Mouse (Mus musculus) frontal cortex, postnatal 25 days (tissue): ENCODE results near the gene Ccser1.

ENCODE experiments used
- DNase-seq, 2 experiments: peaks; one replicate each; pipeline ENCODE4 v3.0.0; 2022; ENCODE audit warnings: low spot score in 2 of 2

The Ccser1 gene

DNA sequence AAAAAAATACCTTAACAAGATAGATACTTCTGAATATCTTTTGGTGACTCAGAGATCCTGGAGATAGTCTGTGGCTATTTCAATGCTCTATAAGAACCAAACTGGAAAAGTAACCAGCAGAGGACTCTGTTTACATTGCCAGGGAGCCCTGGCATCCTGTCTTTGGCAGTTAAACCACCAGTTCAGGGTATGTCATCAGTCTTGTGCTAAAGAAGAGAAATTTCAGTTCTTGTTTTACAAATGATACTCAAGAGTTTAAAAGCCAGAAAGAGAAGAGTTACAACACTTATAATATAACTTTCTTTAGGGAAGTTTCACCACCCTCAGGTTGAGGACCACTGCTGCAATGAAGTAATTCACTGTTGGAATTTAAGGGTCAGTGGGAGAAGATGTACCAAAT is 258.0 kb downstream of the Ccser1 start:
- DNase-seq = no peak

DNA sequence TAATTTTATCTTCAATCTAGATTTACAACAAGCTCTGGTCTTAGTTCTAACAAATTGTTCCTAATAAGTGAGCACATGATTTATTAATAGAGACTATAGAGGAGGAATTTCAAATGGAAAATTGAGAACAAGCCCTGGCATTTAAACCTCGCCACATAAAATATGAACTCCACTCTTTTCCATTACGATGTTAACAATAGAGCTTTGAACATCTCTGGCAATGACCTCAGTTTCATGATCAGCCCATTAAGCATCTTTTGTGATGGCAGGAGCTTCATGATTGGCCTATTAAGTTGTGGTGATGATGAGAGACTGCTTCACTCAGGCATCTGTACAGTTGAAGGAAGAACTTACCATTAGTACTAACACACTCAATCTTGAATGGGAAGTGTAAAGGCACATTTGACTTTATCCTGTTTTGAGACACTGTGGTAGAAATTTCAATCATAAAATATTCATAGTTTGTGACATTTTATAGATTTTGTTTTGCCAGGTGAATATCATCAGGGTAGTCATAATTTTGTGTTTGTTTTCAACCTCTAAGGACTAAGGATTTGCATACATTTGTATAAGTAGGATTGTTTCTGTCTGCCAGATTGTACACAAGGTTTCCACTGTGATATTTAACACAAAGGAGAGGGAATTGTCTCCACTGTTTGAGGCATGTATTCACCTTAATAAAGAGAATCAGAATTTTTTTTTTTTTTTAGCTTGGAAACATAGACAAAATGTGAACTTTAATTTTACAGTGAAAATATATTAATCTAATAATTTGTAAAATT is 291.4 kb downstream of the Ccser1 start:
- DNase-seq = no peak

DNA sequence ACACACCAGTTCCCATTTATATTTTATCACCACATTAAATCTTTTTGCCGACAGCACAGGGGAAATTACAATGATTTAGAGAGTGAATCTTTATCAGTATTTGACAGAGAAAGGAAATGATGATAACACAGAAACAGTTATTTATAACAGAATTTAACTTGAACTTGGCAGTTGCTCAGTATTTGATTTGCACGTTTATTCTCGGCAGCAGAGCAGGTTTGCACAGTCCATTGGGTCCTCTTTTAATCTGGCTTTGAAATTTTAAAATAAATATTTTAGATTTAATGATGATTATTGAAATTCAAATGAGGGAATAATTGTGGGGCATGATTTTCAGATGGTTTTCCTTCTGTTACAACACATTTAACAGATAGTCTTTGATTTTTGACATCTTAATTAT is 305.2 kb downstream of the Ccser1 start:
- no peak for DNase-seq

DNA sequence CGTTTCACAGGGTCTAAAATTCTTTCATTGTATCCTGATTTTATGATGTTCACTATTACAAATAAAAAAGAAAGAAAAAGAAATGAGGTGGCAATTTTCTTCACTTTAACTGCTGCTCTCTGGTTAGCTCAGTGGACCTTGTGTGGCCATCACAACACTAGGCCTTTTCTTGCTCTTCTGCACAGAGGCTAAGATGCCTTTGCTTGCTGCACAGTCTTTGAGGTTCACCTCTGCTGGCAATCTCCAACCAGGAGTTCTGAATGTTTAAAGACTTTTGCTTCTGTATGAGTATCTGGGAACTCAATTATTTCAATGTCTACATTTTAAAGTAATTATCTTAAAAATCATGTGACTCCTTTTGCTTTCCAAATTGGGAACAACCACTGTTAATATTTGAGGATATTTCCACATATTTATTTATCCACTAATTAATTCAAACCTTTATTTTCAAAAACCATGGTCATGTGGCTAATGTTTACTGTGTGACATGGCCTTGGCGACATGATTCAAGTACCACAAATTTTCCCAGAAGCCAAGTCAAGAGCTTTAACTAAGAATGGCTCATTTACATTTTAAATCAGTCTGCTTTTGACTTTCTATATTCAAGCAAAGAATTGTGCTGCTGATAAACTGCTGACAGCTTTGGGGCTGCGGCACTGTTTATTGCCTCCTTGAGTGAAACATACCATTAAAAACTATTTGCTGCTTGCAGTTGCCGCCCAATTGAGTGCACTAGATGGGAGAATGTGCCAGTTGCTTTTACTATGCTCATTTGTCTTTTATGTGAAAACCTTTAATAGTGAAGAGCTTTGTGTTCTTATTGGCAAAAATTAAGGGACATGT is 312.1 kb downstream of the Ccser1 start:
- no peak for DNase-seq

DNA sequence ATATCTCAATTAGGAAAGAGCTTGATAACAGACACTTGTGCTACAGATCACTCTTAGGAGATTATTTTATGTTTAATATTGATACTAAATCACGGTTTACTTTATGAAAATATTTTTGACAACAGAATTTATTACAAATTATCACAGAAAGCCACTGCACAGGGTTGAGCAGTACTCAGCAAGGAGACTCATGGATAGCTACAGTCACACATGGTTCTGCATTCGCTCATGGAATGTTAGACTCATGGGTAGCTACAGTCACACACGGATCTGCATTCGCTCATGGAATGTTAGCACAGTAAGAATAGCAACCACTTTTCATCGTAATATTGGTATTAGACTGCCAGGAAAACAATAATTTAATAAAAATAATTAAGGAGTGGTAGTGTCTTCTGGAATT is 313.3 kb downstream of the Ccser1 start:
- no peak for DNase-seq

DNA sequence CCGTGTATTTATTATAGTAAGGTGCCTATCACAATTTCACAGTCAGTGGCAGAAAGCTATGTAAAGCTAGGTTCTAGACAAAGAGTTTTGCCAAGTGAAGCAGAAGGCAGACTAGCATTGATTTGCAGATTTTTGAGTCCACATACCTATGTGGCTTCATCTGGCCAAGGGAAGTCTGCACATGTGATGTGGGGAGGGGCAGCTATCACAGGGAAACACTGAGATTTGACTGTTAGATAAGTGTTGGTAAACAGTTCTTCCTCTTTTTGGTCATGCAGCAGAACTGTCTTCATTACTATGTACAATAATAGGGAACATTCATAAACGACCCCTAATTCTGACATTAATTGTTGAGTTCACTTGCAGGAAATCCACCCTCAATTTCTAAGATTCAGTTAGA is 335.2 kb downstream of the Ccser1 start:
- DNase-seq = no peak

DNA sequence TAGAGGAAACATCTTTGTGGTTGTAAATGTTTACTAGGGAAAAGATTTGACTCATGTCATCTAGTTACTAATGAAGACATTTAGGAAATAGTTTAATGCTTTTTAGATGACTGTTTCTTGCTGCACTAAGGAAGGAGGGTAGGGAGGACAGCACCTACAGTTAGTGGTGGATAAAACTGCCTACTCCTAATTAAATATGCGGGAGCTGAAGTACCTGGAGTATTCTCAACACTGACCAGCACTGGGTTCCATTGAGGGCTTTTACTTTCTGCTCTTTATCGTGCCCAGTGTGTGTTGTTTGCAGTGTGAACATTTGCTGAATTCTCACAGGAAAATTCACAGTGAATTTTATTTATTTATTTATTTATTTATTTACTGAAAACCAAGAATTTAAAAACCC is 341.5 kb downstream of the Ccser1 start:
- DNase-seq = no peak

DNA sequence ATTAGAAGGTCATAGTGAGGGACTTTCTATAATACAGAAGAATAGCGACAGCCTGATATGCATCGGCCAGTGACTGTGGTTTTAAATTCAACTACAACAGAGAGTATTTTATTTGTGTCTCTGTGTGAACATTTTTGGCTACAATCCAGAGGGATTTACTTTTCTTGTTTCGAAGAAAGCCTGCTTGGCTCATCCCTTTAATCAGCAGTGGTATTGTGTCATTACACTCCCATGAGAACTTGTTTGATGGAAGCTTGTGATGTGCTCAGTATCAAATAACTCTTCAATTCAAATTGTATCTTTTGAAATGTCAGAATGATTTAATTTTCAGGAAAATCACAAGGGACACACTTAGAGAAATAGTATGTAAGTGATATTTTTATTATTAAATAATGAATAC is 342.0 kb downstream of the Ccser1 start:
- no peak for DNase-seq

DNA sequence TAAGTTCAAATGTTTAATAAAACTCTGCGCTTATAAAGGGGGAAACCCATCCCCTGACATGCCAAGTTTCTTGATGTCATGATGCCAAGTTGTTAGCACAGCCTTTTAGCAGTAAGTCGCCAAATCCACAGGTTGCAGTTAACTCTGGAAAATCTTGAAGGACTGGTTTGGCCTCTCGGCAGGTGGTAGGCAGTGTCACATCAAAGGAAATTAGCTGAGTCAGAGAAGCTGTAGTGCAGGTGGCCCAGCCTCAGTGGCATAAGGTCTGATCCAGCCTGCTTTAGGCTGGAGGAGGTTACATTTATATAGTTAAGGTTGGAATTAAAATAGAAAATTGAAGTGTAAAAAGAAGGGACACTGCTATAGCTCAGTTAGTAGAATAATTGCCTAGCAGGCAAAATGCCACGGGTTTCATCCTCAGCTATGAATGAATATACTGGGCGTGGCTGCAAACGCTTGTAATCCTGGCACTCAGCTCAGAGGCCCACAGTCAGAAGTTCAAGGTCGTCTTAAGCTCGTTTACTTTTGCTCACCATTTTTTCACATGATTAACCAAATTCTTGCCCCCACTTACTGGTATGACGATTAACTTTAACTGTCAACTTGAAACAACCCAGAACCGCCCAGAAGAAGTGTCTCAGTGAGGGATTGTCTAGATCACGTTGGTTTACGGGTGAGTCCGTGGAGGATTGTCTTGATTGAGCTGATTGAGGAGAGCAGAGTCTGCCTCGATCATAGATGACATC is 343.8 kb downstream of the Ccser1 start:
- DNase-seq = no peak

DNA sequence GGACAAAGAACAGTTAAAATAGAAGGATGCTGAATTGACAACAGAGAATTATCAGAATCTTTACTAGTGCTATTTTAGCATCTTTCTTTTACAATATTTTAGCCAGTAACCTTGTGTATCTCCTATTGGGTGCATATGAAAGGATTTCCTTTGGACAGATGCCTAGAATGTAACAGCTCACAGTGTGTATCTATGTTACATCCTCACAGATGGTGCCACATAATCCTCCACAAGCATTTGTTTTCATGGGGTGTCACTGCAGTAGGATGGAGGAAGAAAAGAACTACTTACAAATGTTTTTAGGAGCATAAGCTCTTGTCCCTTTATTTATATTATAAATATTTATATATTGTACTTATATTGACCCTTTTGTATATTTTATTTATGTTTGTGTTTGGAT is 360.6 kb downstream of the Ccser1 start:
- DNase-seq = no peak

DNA sequence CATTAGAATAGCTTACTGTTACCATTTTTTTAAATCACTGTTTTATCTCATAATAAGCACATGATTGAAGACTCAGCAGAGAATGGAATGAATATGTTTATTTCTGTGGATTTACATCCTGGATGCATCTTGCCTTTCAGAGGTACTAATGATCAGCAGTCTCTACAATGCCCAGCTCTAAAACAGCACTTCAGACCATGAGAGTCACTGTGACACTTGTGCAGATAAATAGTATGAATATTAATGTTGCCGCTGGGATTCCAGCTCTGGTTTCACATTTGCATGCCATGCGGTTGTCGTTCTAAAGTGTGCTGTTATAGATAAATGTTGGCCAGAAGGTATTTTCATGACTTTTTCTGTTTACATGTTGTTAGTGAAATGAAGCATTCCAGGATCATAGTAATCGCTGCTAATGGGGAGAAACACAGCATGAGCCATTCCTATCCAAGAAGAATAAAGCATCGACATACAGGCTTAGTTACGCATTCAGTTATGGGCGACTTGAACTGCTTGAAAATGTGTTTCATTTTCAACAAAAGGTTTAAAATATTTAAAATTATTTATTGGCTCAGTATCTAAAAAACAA is 363.4 kb downstream of the Ccser1 start:
- no peak for DNase-seq

DNA sequence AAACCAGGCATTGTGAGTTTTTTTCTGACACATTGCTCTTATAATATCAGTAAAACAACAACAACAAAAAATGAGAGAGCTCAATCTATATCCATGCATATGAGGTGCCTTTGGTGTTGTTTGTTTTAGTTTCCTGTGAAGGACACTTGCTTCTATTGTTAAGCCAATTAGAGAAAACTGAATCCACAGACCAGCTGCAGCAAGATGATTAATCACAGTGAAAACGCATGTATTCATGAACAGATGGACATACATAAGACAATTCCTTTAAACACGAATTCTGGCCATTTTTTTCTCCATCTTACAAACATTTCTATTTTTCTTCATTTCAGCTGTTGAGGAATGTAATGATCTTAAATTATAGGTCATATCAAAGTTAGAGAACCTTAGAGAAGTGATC is 387.4 kb downstream of the Ccser1 start:
- no peak for DNase-seq

DNA sequence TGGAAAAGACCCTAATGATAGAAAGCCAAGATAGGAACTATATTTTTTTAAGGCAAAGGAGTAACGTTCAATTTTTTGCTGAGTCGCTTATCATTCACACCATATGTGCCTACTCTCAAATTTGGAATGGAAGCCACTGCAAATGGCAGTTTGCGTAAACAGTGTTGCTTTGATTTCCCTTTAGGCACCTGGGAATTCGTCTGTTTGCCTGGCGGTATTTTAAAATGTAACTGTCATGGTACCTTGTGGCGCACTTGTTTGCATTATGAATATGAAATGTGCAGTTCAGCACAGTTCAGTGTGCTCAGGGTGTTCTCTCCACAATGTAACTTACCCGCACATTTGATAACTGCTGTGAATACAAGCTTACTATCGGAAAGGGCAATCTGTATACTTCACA is 387.8 kb downstream of the Ccser1 start:
- no peak for DNase-seq

DNA sequence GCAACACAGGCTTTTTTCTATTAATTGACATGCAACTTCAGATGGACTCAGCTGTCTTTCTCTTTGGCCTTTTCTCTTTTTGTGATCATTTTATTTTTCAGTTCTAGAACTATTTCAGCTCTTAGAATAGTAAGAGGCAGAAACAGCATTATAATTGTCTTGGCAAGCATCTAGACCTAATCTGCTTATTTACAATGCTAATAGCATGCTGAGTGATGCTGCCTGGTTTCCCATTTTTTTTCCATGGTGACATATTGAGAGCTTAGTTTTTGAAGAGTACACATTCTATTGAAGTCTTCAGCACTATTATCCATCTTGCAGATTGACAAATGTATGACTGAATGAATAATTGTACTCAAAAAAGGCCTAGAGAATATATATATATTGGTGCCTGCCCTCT is 401.6 kb downstream of the Ccser1 start:
- DNase-seq = no peak

DNA sequence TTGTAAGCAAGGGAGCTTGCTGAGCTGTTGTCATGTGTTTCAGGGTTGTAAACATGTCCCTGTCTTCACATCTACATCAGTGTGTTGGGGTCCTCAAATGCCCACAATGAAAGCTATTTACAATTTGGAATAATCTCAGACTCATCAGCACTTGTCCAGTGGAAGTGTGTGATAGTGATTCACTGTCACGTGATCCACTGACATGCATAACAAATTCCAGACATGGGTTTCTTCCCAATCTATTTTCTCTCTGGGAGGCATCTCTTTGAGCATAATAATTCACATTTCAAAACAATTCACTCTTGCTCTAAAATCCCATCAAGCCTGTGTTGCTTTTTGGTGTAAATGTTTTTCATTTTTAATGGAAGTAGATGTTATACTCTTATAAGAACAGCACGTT is 408.9 kb downstream of the Ccser1 start:
- DNase-seq = no peak

DNA sequence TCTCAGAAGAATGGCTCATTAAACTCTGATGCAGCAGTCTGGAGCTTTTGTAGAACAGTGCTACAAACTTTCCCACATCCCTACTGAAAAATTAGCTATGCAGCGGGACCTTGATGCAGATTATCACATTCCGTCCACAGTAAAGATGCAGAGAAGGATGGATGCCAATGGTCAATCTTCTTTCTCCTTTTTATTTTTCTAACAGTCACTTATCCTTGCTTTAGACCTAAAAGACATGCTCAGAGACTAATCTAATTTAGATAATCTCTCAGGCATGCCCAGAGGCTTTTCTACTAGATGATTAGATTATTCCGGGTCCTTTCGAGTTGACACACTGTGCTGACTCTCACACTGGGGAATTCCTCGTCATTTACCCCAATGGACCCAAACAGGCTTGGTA is 421.8 kb downstream of the Ccser1 start:
- no peak for DNase-seq

DNA sequence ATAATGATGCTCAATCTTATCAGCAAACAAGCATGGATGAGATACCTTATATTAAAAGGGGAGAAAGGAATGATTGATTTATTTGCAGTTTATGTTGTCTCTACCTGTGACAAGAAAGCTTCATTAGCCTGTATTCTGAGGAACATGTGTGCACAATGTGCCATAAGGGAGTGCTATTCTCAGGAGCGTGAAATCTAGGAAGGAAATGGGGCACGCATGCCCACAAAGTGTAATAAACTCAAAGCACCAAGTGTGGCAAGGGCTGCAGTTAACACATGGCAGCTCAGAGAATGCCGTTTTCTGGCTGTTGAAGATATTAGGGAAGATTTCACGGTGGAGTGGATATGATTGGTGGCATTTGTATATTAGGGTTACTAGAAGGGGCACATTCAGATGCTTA is 434.8 kb downstream of the Ccser1 start:
- DNase-seq = no peak

DNA sequence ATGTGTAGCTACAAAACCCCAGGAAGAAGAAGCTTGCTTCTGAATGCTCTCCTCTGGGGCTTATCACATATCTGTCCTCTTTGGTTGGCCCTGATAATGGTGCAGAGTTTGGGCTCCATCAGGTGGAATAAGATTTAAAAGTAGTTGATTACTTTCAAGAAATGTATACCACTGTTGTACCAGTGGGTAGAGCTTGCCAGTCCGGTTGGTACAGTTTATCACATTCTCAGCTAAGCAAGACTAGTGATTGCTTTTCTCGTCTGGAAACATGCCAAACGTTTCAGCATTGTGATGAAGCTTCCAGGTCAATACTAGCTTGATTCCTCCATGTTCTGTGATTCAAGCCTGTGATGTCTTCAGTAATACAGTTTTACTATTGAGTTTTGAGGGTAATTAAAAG is 441.6 kb downstream of the Ccser1 start:
- no peak for DNase-seq

DNA sequence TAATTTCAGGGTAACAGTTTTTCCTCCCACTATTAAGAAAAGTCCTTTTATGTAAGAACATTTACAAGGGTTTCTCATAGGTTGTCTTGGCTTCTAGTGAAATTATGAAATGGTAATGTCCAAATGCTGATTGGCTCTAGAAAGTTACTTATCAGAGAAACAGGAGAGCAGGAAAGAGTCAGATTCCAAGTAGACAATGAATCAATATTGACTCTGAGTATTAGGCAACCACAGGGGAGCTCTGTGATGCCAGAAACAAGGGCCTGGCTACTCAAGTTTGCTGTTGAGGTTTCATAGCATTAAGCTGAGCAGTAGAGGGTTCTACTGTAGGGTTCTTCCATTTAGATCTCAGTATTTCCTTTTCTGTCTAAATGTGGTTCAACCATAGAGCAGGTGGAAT is 481.3 kb downstream of the Ccser1 start:
- DNase-seq = no peak

DNA sequence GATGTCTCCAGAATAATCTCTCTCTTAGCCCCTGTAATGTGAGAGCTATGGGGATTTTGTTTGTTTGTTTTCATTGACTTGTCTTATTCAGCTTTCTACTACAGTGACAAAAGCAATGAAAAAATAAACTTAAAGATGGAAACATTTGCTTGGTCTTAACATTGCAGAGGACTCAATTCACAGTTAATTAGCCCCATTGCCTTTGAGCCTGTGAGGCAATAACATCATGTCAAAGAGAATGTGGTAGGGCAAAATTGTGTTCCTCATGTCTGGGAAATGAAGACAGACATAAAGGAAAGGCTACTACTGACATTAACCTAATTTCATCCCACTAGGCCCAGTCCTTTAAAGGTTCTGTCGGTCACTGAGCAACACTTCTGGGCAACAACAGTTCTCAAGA is 484.4 kb downstream of the Ccser1 start:
- DNase-seq = no peak

DNA sequence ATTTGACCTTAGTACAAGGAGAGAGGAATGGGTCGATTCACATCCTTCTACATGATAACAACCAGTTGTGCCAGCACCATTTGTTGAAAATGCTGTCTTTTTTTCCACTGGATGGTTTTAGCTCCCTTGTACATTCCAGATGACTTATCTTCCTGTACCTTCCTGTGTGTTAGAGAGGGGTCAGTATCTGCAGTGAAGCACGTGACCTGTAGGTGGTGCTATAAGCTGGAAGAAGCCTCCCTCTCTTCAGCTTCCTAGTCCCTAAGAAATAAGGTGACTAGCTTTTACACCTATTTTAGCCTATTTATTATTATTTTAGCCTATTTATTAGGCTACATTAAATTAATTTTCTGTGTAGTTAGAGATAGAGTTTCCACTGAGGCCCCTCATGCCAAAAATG is 506.9 kb downstream of the Ccser1 start:
- DNase-seq = no peak

DNA sequence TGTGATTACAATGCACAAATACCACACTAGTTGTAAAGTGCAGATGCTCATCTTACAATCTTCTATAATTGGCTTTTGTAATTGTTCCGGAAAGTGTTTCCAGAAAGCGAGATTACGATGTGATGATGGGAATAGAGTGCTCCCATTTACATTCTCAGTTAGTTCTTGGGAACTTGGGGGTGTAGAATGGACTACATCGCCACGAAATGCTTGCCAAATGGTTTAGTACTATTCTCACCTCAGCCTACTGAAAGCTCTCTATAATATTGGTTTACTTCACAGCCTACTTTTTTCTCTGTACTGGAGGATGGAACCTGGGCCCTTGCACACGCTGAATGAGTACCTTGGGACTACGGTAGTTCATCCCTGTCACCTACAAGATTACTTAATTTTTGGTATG is 522.9 kb downstream of the Ccser1 start:
- no peak for DNase-seq
